Mouse (Mus musculus) MN1 (cell line): Measurements from ENCODE around the gene Zmynd19.

Experiments
- DNase-seq: peaks from one replicate; pipeline ENCODE4 v3.0.0-alpha.2; 2016; ENCODE audit warnings: low spot score

The Zmynd19 gene

GRCm38 (mm10) chr2:24949421-24950188 is at the start of gene Zmynd19:
Zmynd19 (plus strand) TSS chr2:24949792.
- DNase-seq, result peak; percentile 96

GRCm38 (mm10) chr2:24901055-24901454 is 48.5 kb upstream of the Zmynd19 start:
- DNase-seq, result no peak

- DNase-seq, result no peak
Observed at GRCm38 (mm10) chr2:24902999-24903398, 46.6 kb upstream of the Zmynd19 start.

GRCm38 (mm10) chr2:24904823-24905652 is 44.6 kb upstream of the Zmynd19 start:
- DNase-seq, result no peak

- peak; percentile 74 for DNase-seq
Observed at GRCm38 (mm10) chr2:24905653-24906155, 43.9 kb upstream of the Zmynd19 start.

GRCm38 (mm10) chr2:24910481-24910880 is 39.1 kb upstream of the Zmynd19 start:
- no peak for DNase-seq

- no peak for DNase-seq
Observed at GRCm38 (mm10) chr2:24912189-24912588, 37.4 kb upstream of the Zmynd19 start.

- DNase-seq, result no peak
Observed at GRCm38 (mm10) chr2:24912589-24912988, 37.0 kb upstream of the Zmynd19 start.

- DNase-seq, result no peak
Observed at GRCm38 (mm10) chr2:24914762-24915161, 34.8 kb upstream of the Zmynd19 start.

GRCm38 (mm10) chr2:24918930-24919838 is 30.4 kb upstream of the Zmynd19 start, which contains the start of gene Ehmt1:
Ehmt1 (minus strand) TSS chr2:24919614.
- DNase-seq, result peak; percentile 95

- no peak for DNase-seq
Observed at GRCm38 (mm10) chr2:24919839-24920175, 29.8 kb upstream of the Zmynd19 start.

- DNase-seq, result peak; percentile 39
Observed at GRCm38 (mm10) chr2:24923561-24923960, 26.0 kb upstream of the Zmynd19 start.

GRCm38 (mm10) chr2:24925284-24925683 is 24.3 kb upstream of the Zmynd19 start:
- DNase-seq, result no peak

GRCm38 (mm10) chr2:24926345-24926964 is 23.1 kb upstream of the Zmynd19 start:
- no peak for DNase-seq

GRCm38 (mm10) chr2:24926965-24927358 is 22.6 kb upstream of the Zmynd19 start:
- DNase-seq, result no peak

GRCm38 (mm10) chr2:24927810-24928479 is 21.6 kb upstream of the Zmynd19 start:
- DNase-seq, result peak; percentile 63

- DNase-seq, result no peak
Observed at GRCm38 (mm10) chr2:24929119-24929518, 20.5 kb upstream of the Zmynd19 start.

- no peak for DNase-seq
Observed at GRCm38 (mm10) chr2:24929593-24929992, 20.0 kb upstream of the Zmynd19 start.

- DNase-seq, result peak; percentile 32
Observed at GRCm38 (mm10) chr2:24934441-24934963, 15.1 kb upstream of the Zmynd19 start.

- peak; percentile 73 for DNase-seq
Observed at GRCm38 (mm10) chr2:24935057-24935796, 14.4 kb upstream of the Zmynd19 start, which contains the start of gene Arrdc1. Arrdc1 (minus strand) TSS chr2:24935252.
